ENCODE assay signal across 8 mouse cellular contexts in genomic region chr16:50431011-50431981, GRCm38 (mm10). TPM values are rescaled to one million over a fixed set of nuclear protein-coding genes. Genes with fewer than 3 reads are reported as not detected.
DNase-seq lines count a peak whose midpoint lies in the region; ATAC-seq and TF ChIP-seq lines count a peak whose summit lies in the region.

No protein-coding gene starts in this region.

- H3K9ac ChIP-seq in intestine, embryonic 15.5 days = peak overlapping the region; percentile 93
- H3K9ac ChIP-seq in limb, embryonic 13.5 days = peak overlapping the region; percentile 92
- H3K9ac ChIP-seq in midbrain, embryonic 13.5 days (replicated peaks) = peak overlapping the region; percentile 91

- no peaks in the 10 kb centered on the region for H3K36me3 ChIP-seq in intestine, embryonic 15.5 days
- 0 out of 2 replicates have a peak, but pooled peaks cover 2% of the 10 kb centered on the region for H3K36me3 ChIP-seq in limb, embryonic 13.5 days
- H3K36me3 ChIP-seq in midbrain, embryonic 13.5 days = no peaks in the 10 kb centered on the region

- H3K9me3 ChIP-seq in intestine, embryonic 15.5 days = no peaks in the 10 kb centered on the region
- no peaks in the 10 kb centered on the region for H3K9me3 ChIP-seq in limb, embryonic 13.5 days
- no peaks in the 10 kb centered on the region for H3K9me3 ChIP-seq in midbrain, embryonic 13.5 days

- peak; percentile 11 to 39 for DNase-seq in layer of hippocampus, adult 18-20 months (ENCODE audit: low spot score in 2 of 2)
- no peak for DNase-seq in layer of hippocampus, adult 9-11 months
- DNase-seq in gastrocnemius, postnatal 36 days = peak; percentile 8 to 65
- peak; percentile 48 to 69 for DNase-seq in spleen, adult 18-20 months

- intact Hi-C loops in gastrocnemius, postnatal 36 days (cut with DNase I) = loop anchor here (5.0 kb wide), 2 partner anchors 96 to 306 kb away; no protein-coding TSS in a partner anchor

- no peak for TF ChIP-seq CTCF in cortical plate, adult 2 months (IDR thresholded peaks at IDR 0.05; ENCODE audit: extremely low read depth, insufficient read depth, low read length)

- H3K27ac ChIP-seq in cortical plate, adult 2 months (ENCODE audit: insufficient read depth, low read length) = no peak overlapping the region
- H3K27ac ChIP-seq in intestine, embryonic 15.5 days = peak overlapping the region; percentile 99
- peak overlapping the region; percentile 98 for H3K27ac ChIP-seq in limb, embryonic 13.5 days
- peak overlapping the region; percentile 96 for H3K27ac ChIP-seq in midbrain, embryonic 13.5 days

- peak; percentile 78 for ATAC-seq in intestine, embryonic 15.5 days
- ATAC-seq in limb, embryonic 13.5 days (ENCODE audit: low FRiP score, low read depth) = peak; percentile 64
- ATAC-seq in midbrain, embryonic 13.5 days = peak; percentile 76

- H3K4me1 ChIP-seq in cortical plate, adult 2 months (ENCODE audit: control insufficient read depth, insufficient read depth, low read length) = no peaks in the 10 kb centered on the region
- H3K4me1 ChIP-seq in intestine, embryonic 15.5 days (replicated peaks) = 0 out of 2 replicates have a peak, but pooled peaks cover 3% of the 10 kb centered on the region
- H3K4me1 ChIP-seq in limb, embryonic 13.5 days = peaks cover 6% of the 10 kb centered on the region; the same call in 1 of the 2 replicates
- peaks cover 6% of the 10 kb centered on the region for H3K4me1 ChIP-seq in midbrain, embryonic 13.5 days (replicated peaks)

- H3K4me2 ChIP-seq in intestine, embryonic 15.5 days (replicated peaks) = peak overlapping the region; percentile 97
- H3K4me2 ChIP-seq in limb, embryonic 13.5 days (replicated peaks) = peak overlapping the region; percentile 98
- H3K4me2 ChIP-seq in midbrain, embryonic 13.5 days (replicated peaks) = peak overlapping the region; percentile 100

- no peak for TF ChIP-seq POLR2A in cortical plate, adult 2 months (IDR thresholded peaks at IDR 0.05; ENCODE audit: extremely low read depth, insufficient read depth, low read length)

- H3K4me3 ChIP-seq in cortical plate, adult 2 months (ENCODE audit: insufficient read depth, low read length) = peak overlapping the region; percentile 35
- peak overlapping the region; percentile 93 for H3K4me3 ChIP-seq in intestine, embryonic 15.5 days (replicated peaks)
- H3K4me3 ChIP-seq in limb, embryonic 13.5 days = peak overlapping the region; percentile 89
- peak overlapping the region; percentile 87 for H3K4me3 ChIP-seq in midbrain, embryonic 13.5 days (replicated peaks)

- no peaks in the 10 kb centered on the region for H3K27me3 ChIP-seq in intestine, embryonic 15.5 days (replicated peaks)
- no peaks in the 10 kb centered on the region for H3K27me3 ChIP-seq in limb, embryonic 13.5 days
- H3K27me3 ChIP-seq in midbrain, embryonic 13.5 days = no peaks in the 10 kb centered on the region

- under 1% methylated on average over 53 of the region's 72 CpGs for WGBS in intestine, embryonic 15.5 days
- WGBS in limb, embryonic 13.5 days = under 1% methylated on average over 53 of the region's 72 CpGs
- WGBS in midbrain, embryonic 13.5 days = under 1% methylated on average over 58 of the region's 72 CpGs

RNA-seq across cellular contexts. Expression of gene Bbx, which starts 0.9 kb away (rescaled TPM):
- total RNA-seq in layer of hippocampus, adult 18-20 months (2021) = 10 to 100 TPM; 28.0 to 30.0 TPM
- 9.9 and 10.4 TPM in 2 replicates for polyA plus RNA-seq in cortical plate, adult 2 months (2012; rRNA removed)
- total RNA-seq in gastrocnemius, postnatal 36 days (2021) = 1 to 10 TPM; 6.6 to 6.8 TPM
- 33.8 and 36.0 TPM in 2 replicates for polyA plus RNA-seq in intestine, embryonic 15.5 days (2015; fragmentation: Nextera tagmentation; extraction: Ambion mirVana)
- polyA plus RNA-seq in limb, embryonic 13.5 days (2015; fragmentation: Nextera tagmentation; extraction: Ambion mirVana) = 52.9 and 54.4 TPM in 2 replicates
- 26.3 and 27.7 TPM in 2 replicates for polyA plus RNA-seq in midbrain, embryonic 13.5 days (2015; fragmentation: Nextera tagmentation; extraction: Ambion mirVana)

Comparison
In these comparisons a context has a peak if more than half of its experiments do, and no peak if none do; other contexts are left out.
1. H3K4me3 ChIP-seq: peak in every context shown above with its lines; median percentile 93 in intestine, embryonic 15.5 days; 89 in limb, embryonic 13.5 days; 87 in midbrain, embryonic 13.5 days; 35 in cortical plate, adult 2 months.